Mouse (Mus musculus): ENCODE measurements at regions not wholly inside any gene's neighbourhood (a gene's known extent, or its start where the extent isn't known, plus 50 kb on each side); places are given as distances from the start of the nearest gene placed in this dataset.

- Histone ChIP-seq H3K9me3 (ENCODE audit: control insufficient read depth) (no peaks in the 10 kb centered on the region), H3K4me3 (ENCODE audit: low read depth, low read length) (no peak overlapping the region), H3K27ac (ENCODE audit: low read depth, low read length) (no peak overlapping the region), H3K9ac (ENCODE audit: low read depth, low read length) (no peak overlapping the region), H3K4me2 (replicated peaks; ENCODE audit: low read depth) (no peak overlapping the region), H3K27me3 (replicated peaks; ENCODE audit: control insufficient read depth, insufficient read depth, low read length) (no peaks in the 10 kb centered on the region), H3K36me3 (ENCODE audit: control insufficient read depth, insufficient read depth) (no peaks in the 10 kb centered on the region), H3K4me1 (replicated peaks; ENCODE audit: control insufficient read depth, insufficient read depth, low read length) (no peaks in the 10 kb centered on the region)
- no peak for ATAC-seq
- WGBS, result 57% methylated on average over 1 of the region's 1 CpGs
- no peak for TF ChIP-seq CTCF (IDR thresholded peaks at IDR 0.05; ENCODE audit: low read depth)
Measured at GRCm38 (mm10) chr13:92967025-92967610, 122.6 kb downstream of the Mtx3 start.

GRCm38 (mm10) chr13:92969579-92969978 is 125.0 kb downstream of the Mtx3 start:
- no peak for TF ChIP-seq CTCF (IDR thresholded peaks at IDR 0.05; ENCODE audit: low read depth)
- H3K4me1 ChIP-seq (replicated peaks; ENCODE audit: control insufficient read depth, insufficient read depth, low read length), result no peaks in the 10 kb centered on the region
- no peaks in the 10 kb centered on the region for H3K36me3 ChIP-seq (ENCODE audit: control insufficient read depth, insufficient read depth)
- 88% methylated on average over 1 of the region's 1 CpGs for WGBS
- no peak overlapping the region for H3K4me2 ChIP-seq (replicated peaks; ENCODE audit: low read depth)
- H3K27ac ChIP-seq (ENCODE audit: low read depth, low read length), result no peak overlapping the region
- H3K4me3 ChIP-seq (ENCODE audit: low read depth, low read length), result no peak overlapping the region
- H3K9me3 ChIP-seq (ENCODE audit: control insufficient read depth), result no peaks in the 10 kb centered on the region
- H3K27me3 ChIP-seq (replicated peaks; ENCODE audit: control insufficient read depth, insufficient read depth, low read length), result no peaks in the 10 kb centered on the region
- ATAC-seq, result no peak
- H3K9ac ChIP-seq (ENCODE audit: low read depth, low read length), result no peak overlapping the region

DNA sequence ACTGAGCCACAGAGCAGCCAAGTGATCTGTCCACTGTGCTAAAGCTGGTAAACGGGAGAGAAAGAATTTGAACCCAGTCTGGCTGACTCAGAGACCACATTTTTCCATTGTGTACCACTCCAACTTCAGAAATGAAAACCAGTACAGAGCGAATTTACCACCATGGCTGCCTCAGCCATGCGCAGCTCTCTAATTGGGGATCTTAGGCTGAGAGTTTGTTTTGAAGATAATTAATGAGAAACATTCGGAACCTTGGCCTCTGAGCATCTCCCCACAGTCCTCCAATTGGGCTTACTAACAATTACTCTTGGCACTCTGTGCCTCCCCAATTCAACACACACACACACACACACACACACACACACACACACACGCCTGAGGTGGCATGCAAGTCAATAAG is 128.3 kb downstream of the Mtx3 start:
- no peak overlapping the region for H3K4me3 ChIP-seq (ENCODE audit: low read depth, low read length)
- ATAC-seq, result no peak
- 87% methylated on average over 5 of the region's 5 CpGs for WGBS
- no peak overlapping the region for H3K4me2 ChIP-seq (replicated peaks; ENCODE audit: low read depth)
- H3K9me3 ChIP-seq (ENCODE audit: control insufficient read depth), result no peaks in the 10 kb centered on the region
- H3K36me3 ChIP-seq (ENCODE audit: control insufficient read depth, insufficient read depth), result no peaks in the 10 kb centered on the region
- no peaks in the 10 kb centered on the region for H3K27me3 ChIP-seq (replicated peaks; ENCODE audit: control insufficient read depth, insufficient read depth, low read length)
- no peak for TF ChIP-seq CTCF (IDR thresholded peaks at IDR 0.05; ENCODE audit: low read depth)
- no peak overlapping the region for H3K27ac ChIP-seq (ENCODE audit: low read depth, low read length)
- H3K9ac ChIP-seq (ENCODE audit: low read depth, low read length), result no peak overlapping the region
- no peaks in the 10 kb centered on the region for H3K4me1 ChIP-seq (replicated peaks; ENCODE audit: control insufficient read depth, insufficient read depth, low read length)

- H3K4me1 ChIP-seq (replicated peaks; ENCODE audit: control insufficient read depth, insufficient read depth, low read length), result no peaks in the 10 kb centered on the region
- H3K9me3 ChIP-seq (ENCODE audit: control insufficient read depth), result no peaks in the 10 kb centered on the region
- no peak for ATAC-seq
- no peak overlapping the region for H3K9ac ChIP-seq (ENCODE audit: low read depth, low read length)
- no peaks in the 10 kb centered on the region for H3K36me3 ChIP-seq (ENCODE audit: control insufficient read depth, insufficient read depth)
- H3K27me3 ChIP-seq (replicated peaks; ENCODE audit: control insufficient read depth, insufficient read depth, low read length), result no peaks in the 10 kb centered on the region
- H3K4me3 ChIP-seq (ENCODE audit: low read depth, low read length), result no peak overlapping the region
- H3K4me2 ChIP-seq (replicated peaks; ENCODE audit: low read depth), result no peak overlapping the region
- WGBS, result 71% methylated on average over 4 of the region's 4 CpGs
- H3K27ac ChIP-seq (ENCODE audit: low read depth, low read length), result no peak overlapping the region
- TF ChIP-seq CTCF (IDR thresholded peaks at IDR 0.05; ENCODE audit: low read depth), result no peak
Measured at GRCm38 (mm10) chr13:92973791-92974190, 129.2 kb downstream of the Mtx3 start.

GRCm38 (mm10) chr13:92986719-92987553 is 142.4 kb downstream of the Mtx3 start:
- no peak for ATAC-seq
- Histone ChIP-seq H3K27ac (ENCODE audit: low read depth, low read length) (no peak overlapping the region), H3K4me1 (replicated peaks; ENCODE audit: control insufficient read depth, insufficient read depth, low read length) (no peaks in the 10 kb centered on the region), H3K9ac (ENCODE audit: low read depth, low read length) (no peak overlapping the region), H3K9me3 (ENCODE audit: control insufficient read depth) (no peaks in the 10 kb centered on the region), H3K27me3 (replicated peaks; ENCODE audit: control insufficient read depth, insufficient read depth, low read length) (no peaks in the 10 kb centered on the region), H3K4me3 (ENCODE audit: low read depth, low read length) (peak overlapping the region; percentile 9; the same call in 1 of the 2 replicates), H3K4me2 (replicated peaks; ENCODE audit: low read depth) (peak overlapping the region; percentile 57), H3K36me3 (ENCODE audit: control insufficient read depth, insufficient read depth) (no peaks in the 10 kb centered on the region)
- WGBS, result 51% methylated on average over 17 of the region's 17 CpGs
- peak; percentile 94 for TF ChIP-seq CTCF (IDR thresholded peaks at IDR 0.05; ENCODE audit: low read depth)

DNA sequence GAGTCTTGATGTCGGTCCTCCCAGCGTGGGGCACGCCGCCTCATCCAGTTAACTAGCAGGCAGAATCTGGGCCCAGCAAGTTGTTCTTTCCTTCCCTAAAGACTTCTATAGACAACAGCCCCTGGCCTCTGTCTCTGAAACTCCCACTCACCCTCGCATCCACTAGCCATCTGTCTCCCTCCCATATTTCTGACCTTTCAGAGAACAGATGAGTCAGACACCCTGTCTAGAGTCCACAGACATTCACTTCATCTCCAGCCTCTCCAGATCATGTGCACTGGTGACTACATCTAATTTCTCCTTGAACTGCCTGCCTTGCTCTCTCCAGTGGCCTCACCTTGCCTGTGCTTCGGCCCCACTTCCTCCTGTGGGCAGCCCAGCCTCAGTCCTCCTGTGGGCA is 143.1 kb downstream of the Mtx3 start:
- H3K4me1 ChIP-seq (replicated peaks; ENCODE audit: control insufficient read depth, insufficient read depth, low read length), result no peaks in the 10 kb centered on the region
- H3K27ac ChIP-seq (ENCODE audit: low read depth, low read length), result no peak overlapping the region
- no peaks in the 10 kb centered on the region for H3K27me3 ChIP-seq (replicated peaks; ENCODE audit: control insufficient read depth, insufficient read depth, low read length)
- H3K9ac ChIP-seq (ENCODE audit: low read depth, low read length), result no peak overlapping the region
- no peak for TF ChIP-seq CTCF (IDR thresholded peaks at IDR 0.05; ENCODE audit: low read depth)
- no peak overlapping the region for H3K4me3 ChIP-seq (ENCODE audit: low read depth, low read length)
- 94% methylated on average over 6 of the region's 6 CpGs for WGBS
- H3K36me3 ChIP-seq (ENCODE audit: control insufficient read depth, insufficient read depth), result no peaks in the 10 kb centered on the region
- no peak overlapping the region for H3K4me2 ChIP-seq (replicated peaks; ENCODE audit: low read depth)
- H3K9me3 ChIP-seq (ENCODE audit: control insufficient read depth), result no peaks in the 10 kb centered on the region
- ATAC-seq, result no peak
